Mouse (Mus musculus): ENCODE results near the gene Prmt3. TPM values are rescaled to one million over a fixed set of nuclear protein-coding genes. Genes with fewer than 3 reads are reported as not detected.

The Prmt3 gene
- total RNA-seq, 1 experiment from 2014 or later: 30.1 TPM

DNA sequence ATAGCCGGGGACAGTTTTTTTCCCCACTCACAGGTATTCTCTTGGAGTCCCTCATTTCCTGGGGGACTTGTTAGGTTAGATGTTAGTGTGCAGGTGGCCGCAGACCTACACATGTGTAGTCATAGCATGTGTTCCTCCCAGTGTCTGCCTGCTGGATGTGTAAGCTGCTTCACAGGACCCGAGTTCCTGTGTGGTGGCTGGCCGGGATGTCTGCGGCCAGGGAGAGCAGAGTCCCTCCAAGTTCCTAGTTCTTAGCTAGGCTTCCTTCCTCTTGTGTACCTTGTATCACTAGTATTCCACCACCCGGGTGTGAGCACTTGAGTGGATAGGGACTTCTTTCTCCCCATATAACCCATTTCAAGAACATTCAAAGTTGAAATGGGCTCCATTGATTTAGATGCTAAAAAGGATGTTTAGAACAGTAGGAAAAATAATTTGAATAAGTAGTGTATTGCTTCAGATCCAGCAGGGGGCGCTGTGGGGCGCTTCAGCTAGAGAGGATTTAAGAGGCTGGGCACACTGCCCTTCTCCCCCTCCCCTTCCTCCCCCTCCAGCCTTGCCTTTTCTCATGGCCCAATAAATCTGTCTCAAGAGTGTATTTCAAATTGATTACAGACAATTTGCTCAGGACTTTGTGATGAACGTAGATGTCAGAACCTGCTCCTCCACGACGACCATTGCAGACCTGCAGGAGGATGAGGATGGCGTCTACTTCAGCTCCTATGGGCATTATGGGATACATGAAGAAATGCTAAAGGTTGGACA is 8.7 kb downstream of the Prmt3 start:
- no peak for ATAC-seq (ENCODE audit: extremely low read depth, insufficient number of reproducible peaks, low FRiP score, poor library complexity, severe bottlenecking)

DNA sequence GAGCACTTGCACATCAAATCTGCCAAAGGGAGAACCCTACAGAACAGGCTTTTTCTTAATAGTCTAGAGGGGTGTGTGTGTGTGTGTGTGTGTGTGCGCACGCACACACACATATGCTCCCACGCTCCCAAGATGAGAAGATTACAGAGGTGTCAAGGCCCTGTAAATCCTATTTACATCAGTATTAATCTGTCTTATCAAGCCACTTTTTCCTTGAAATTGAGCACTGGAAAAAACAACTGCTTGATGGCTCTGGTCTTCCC is 9.2 kb downstream of the Prmt3 start:
- ATAC-seq (ENCODE audit: extremely low read depth, insufficient number of reproducible peaks, low FRiP score, poor library complexity, severe bottlenecking): no peak

GRCm38 (mm10) chr7:49794304-49794703 is 16.2 kb downstream of the Prmt3 start:
- no peak for ATAC-seq (ENCODE audit: extremely low read depth, insufficient number of reproducible peaks, low FRiP score, poor library complexity, severe bottlenecking)

DNA sequence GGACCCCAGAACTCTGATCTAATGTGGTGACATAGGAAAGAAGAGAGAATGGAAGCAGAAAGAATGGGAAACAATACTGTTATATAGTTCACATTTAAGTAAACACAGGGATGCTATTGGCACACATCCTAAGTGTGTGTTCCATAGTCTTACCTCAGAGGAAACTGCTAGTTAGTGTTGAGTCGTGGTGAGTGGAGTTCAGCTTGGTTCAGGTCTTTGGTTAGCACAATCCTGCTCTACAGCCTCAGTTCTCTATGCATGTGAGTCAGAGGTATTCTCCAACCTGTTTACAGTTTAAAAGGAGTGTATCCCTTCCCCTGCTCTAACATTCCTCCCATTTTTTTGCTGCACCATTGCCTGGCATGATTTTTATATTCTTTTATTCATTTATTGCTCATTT is 19.0 kb downstream of the Prmt3 start:
- ATAC-seq (ENCODE audit: extremely low read depth, insufficient number of reproducible peaks, low FRiP score, poor library complexity, severe bottlenecking): no peak

DNA sequence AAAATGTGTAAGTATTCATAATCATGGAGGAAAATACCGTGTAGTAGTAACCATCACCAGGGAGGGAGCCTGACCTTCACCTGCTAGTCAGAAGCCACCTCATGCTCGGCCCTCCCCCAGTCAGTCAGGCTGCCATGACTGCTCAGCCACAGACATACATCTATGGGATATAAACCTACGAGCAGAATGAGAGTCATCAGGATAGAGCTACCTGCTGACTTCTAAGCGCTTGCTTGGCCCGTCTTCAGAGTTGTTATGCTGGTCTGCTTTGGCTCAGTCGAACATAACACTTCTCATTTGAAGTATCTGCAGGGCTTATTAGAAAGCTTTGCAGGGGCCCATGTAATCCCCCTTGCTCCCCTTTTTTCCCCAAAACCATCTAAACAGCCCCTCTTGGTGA is 25.4 kb downstream of the Prmt3 start:
- ATAC-seq (ENCODE audit: extremely low read depth, insufficient number of reproducible peaks, low FRiP score, poor library complexity, severe bottlenecking): no peak

- no peak for ATAC-seq (ENCODE audit: extremely low read depth, insufficient number of reproducible peaks, low FRiP score, poor library complexity, severe bottlenecking)
Observed at GRCm38 (mm10) chr7:49804638-49805165, 26.6 kb downstream of the Prmt3 start.

- no peak for ATAC-seq (ENCODE audit: extremely low read depth, insufficient number of reproducible peaks, low FRiP score, poor library complexity, severe bottlenecking)
Observed at GRCm38 (mm10) chr7:49805618-49806017, 27.5 kb downstream of the Prmt3 start.

GRCm38 (mm10) chr7:49807093-49807682 is 29.0 kb downstream of the Prmt3 start:
- no peak for ATAC-seq (ENCODE audit: extremely low read depth, insufficient number of reproducible peaks, low FRiP score, poor library complexity, severe bottlenecking)

DNA sequence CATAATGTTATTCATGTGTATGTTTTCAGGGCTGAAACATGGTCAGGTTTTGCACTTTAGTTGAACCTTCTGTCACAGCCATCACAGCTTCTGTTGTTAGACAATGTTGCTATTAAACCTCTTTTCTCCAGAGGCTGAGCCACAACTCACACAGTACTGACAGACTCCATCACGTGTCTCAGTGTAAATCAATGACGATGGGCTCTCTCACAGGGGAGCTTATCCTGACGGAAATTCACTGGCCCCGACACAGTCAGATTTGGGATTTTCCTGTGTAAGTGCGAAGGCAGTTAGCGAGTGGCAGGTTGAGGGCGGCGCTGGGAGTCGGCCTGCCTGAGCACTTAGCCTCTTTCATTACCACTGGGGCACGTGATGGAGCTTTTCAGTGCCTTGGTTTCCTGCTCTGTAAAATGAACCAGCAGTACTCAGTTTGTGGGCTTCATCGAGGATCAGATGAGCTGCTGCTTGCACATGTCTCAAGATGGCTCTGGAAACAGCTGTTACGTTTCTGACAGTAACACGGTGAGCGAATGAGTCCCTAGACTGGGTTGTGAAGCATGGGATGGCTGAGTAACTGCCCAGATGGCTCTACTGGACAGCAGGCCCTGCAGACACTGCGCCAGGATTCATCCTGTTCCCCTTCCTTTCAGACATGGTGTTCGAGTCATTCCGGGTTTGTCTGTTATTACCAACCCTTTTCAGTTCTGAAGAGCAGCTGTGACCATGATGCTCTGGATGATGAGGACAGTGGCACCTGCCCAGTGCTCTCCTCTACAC is 29.9 kb downstream of the Prmt3 start:
- no peak for ATAC-seq (ENCODE audit: extremely low read depth, insufficient number of reproducible peaks, low FRiP score, poor library complexity, severe bottlenecking)

- ATAC-seq (ENCODE audit: extremely low read depth, insufficient number of reproducible peaks, low FRiP score, poor library complexity, severe bottlenecking): no peak
Observed at GRCm38 (mm10) chr7:49809100-49809499, 31.0 kb downstream of the Prmt3 start.

GRCm38 (mm10) chr7:49809562-49809961 is 31.4 kb downstream of the Prmt3 start:
- no peak for ATAC-seq (ENCODE audit: extremely low read depth, insufficient number of reproducible peaks, low FRiP score, poor library complexity, severe bottlenecking)

DNA sequence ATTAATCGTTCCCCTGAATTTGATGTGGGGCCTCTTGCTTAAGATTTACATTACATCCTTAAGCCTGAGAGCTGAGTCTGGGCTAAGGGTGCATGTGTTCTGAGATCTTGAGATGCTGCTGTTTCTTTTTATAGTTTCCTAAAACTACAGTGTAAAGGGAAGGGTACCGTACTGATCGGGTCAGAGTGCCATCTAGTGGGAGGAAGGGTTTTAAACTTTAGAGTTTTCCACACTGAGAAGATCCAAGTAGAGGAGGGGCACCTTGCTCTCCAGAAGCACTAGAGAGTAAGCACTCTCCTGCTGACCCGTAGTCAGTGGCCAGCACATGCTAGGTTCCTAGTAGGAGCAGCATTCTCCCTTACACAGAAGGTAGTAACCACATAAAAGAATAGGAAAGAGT is 33.2 kb downstream of the Prmt3 start:
- no peak for ATAC-seq (ENCODE audit: extremely low read depth, insufficient number of reproducible peaks, low FRiP score, poor library complexity, severe bottlenecking)

DNA sequence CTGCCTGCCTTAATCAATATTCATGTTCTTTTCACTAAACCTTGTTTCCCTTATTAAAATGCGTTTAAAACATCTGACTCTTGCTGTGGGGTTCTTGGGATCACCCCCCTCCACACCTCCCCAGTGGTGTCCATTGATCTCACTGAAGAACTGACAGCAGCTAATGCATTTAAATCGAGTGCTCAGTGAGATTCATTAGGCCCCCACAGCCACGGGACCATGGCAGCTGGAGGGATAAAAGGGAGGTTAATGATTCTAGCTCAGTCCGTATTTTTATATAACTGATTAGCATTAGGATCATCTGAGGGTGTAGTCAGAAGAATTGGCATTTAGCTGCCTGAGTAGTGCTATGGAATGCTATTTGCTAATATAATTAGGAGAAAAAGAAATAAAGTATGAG is 41.2 kb downstream of the Prmt3 start:
- ATAC-seq (ENCODE audit: extremely low read depth, insufficient number of reproducible peaks, low FRiP score, poor library complexity, severe bottlenecking): no peak

DNA sequence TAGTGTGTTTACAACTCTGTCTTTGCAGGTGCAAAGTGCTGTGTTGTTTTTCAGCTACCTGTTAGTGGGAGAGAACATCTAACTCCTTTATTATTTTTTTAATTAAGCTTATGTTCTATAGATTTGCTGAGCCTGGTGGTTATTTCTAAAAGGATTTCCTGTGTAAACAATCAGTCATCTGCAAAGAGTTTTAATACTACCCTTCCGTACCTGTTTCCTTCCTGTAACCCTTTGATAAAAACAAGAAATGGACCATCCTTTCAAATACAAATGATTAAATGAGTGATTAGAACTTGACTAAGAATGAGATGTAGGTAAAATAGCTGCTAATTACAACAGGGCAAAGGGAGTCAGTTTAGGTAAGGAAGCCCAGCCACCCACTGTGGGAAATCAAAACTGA is 43.2 kb downstream of the Prmt3 start:
- no peak for ATAC-seq (ENCODE audit: extremely low read depth, insufficient number of reproducible peaks, low FRiP score, poor library complexity, severe bottlenecking)

DNA sequence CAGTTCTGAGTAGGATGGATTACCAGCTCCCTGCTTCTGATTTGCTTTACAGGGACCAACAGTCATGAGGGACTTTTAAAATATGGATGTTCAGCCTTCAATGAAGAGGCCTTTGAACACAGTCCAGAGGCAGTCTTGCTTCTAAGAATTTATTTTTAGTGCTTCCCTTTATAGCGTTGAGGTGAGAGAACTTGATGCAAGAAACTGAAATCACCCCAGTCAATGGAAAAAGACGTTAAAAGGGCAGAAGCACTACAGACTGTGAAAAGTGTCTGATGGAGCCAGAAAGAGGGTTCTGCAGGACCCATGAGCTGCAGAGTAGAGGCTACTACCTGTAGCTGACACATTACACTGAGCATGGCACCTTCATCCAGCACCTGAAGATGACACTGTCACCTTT is 43.9 kb downstream of the Prmt3 start:
- no peak for ATAC-seq (ENCODE audit: extremely low read depth, insufficient number of reproducible peaks, low FRiP score, poor library complexity, severe bottlenecking)

- ATAC-seq (ENCODE audit: extremely low read depth, insufficient number of reproducible peaks, low FRiP score, poor library complexity, severe bottlenecking): no peak
Observed at GRCm38 (mm10) chr7:49823595-49823994, 45.4 kb downstream of the Prmt3 start.

DNA sequence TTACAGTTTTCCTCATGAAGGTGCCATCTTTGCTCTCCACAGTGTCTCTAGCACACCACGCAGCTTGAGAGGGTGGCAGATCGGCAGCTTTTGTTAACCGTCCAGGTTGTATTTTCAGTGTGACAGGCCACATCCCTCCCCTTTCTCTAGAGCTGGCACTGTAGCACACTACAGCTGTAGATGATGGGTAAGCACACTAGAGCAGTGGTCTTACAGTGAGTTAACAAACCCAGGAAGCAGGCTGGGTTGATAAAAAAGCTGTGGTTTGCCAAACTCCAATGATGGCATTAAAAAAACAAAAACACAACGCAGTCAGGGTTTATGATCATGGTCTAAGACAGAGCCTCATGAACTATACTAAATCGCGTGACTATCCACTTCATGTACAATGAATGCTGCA is 45.9 kb downstream of the Prmt3 start:
- ATAC-seq (ENCODE audit: extremely low read depth, insufficient number of reproducible peaks, low FRiP score, poor library complexity, severe bottlenecking): no peak

DNA sequence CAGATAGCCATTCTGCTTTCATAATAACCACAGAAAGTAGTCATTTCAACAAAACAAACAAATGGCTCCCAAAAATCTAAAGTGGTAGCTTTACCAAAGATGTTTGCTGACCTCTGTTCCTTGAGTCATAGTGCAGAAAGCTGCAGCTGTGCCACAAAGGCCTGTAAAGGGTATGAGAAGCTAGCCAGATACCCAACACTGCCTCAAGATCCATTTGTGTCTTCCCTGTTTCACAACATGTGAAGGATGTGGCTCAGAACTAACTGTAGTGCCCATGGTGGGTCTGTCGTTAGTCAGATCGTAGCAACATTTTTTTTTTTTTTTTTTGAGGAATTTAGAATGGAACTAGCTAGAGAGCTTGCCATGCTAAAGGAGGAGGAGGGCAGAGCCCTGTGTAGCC is 46.4 kb downstream of the Prmt3 start:
- ATAC-seq (ENCODE audit: extremely low read depth, insufficient number of reproducible peaks, low FRiP score, poor library complexity, severe bottlenecking): no peak

DNA sequence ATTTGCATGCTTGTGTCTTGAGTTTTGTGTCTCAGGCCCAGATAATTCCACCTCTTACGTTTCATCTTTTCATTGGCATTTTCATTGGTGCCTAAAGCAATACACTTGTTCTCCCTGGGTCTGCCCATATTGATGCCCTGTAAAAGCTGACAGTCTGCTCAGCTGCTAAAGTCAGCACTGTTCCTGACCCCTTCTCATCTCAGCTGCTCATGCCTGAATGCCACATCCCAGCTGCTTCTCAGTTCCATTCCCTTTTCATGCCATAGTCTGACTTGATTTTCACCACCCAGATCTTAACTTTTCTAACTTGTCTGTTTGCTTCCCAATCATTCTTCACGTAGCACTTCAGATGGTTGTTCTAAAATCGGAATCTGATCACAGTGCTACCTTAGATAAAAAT is 47.3 kb downstream of the Prmt3 start:
- ATAC-seq (ENCODE audit: extremely low read depth, insufficient number of reproducible peaks, low FRiP score, poor library complexity, severe bottlenecking): no peak

GRCm38 (mm10) chr7:49827920-49828319 is 49.8 kb downstream of the Prmt3 start:
- no peak for ATAC-seq (ENCODE audit: extremely low read depth, insufficient number of reproducible peaks, low FRiP score, poor library complexity, severe bottlenecking)
